Mouse (Mus musculus) heart, postnatal 0 days (tissue): Measurements from ENCODE around the gene Psen2.

ENCODE experiments used
- CTCF ChIP-seq: IDR thresholded peaks from 2 replicates; pipeline ENCODE4 v1.5.1; 2016; ENCODE audit warnings: antibody characterized with exemption, control low read depth, low read depth
- EP300 ChIP-seq: IDR thresholded peaks from 2 replicates; pipeline ENCODE4 v1.6.1; 2016; ENCODE audit warnings: antibody characterized with exemption, low read depth

DNA sequence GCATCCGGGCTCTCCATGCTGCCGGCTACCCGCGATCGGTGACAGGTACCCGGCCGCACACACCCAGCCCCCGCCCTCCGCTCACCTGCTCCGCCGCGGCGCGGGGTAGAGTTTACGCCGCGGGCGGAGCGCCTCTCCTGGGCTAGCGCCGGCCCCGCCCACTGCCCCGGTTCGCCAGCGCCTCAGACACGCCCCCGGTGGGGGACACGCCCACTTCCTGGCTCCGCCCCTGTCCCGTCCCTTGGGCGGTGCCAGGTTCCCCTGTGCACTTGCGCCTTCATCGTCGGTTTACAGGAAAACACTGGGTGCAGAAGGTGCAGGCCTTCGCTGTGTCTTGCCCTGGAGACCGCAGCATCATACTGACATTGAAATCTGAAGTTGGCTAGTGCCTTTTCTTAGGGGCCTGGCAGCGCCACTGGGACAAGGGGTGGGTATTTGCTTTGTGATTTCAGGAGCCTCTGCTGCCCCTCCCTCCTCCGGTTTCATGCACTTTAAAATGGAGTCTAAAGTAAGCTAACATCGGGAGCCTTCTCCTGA lies 7.0 kb downstream of the Psen2 start:
- TF ChIP-seq CTCF = no peak
- no peak for TF ChIP-seq EP300
